Mouse (Mus musculus) MEL (cell line): Measurements from ENCODE around the gene 4930507D05Rik. TPM values are rescaled to one million over a fixed set of nuclear protein-coding genes. Genes with fewer than 3 reads are reported as not detected.

Experiments used
- DNase-seq: peaks from one replicate; pipeline ENCODE4 v3.0.0; 2011; ENCODE audit warnings: low read depth, low spot score
- H3K27ac ChIP-seq: 2 replicates; pipeline ENCODE4 v1.5.1; 2012; ENCODE audit warnings: low read depth, mild to moderate bottlenecking, control low read depth, low read length, moderate library complexity; ENCODE audit not compliant: control insufficient read depth
- H3K27me3 ChIP-seq, 2 experiments: fragments of 150-350 bp in 1 of 2; sonication (generic) in 1 of 2; 2 replicates each; pipeline ENCODE4 v1.6.1; 2012; ENCODE audit warnings: low read length in 2 of 2, mild to moderate bottlenecking in 2 of 2, improper control_type of control experiment in 1 of 2, moderate library complexity in 1 of 2; ENCODE audit not compliant: insufficient read depth in 2 of 2, control insufficient read depth in 1 of 2
- H3K36me3 ChIP-seq, 2 experiments: 2 replicates each; pipeline ENCODE4 v1.6.1; 2012 to 2014; ENCODE audit warnings: low read length in 2 of 2, improper control_type of control experiment in 1 of 2, inconsistent platforms in 1 of 2, mild to moderate bottlenecking in 1 of 2; ENCODE audit not compliant: insufficient read depth in 2 of 2, control insufficient read depth in 1 of 2
- H3K4me1 ChIP-seq, 2 experiments: fragments of 150-350 bp in 1 of 2; sonication (generic) in 1 of 2; 2 replicates each; pipeline ENCODE4 v1.6.1; 2012; ENCODE audit warnings: low read length in 2 of 2, improper control_type of control experiment in 1 of 2, mild to moderate bottlenecking in 1 of 2; ENCODE audit not compliant: insufficient read depth in 2 of 2, control insufficient read depth in 1 of 2
- H3K4me3 ChIP-seq, 2 experiments: fragments of 150-350 bp in 1 of 2; sonication (generic) in 1 of 2; 2 replicates each; pipeline ENCODE4 v1.5.1; 2012; ENCODE audit warnings: low read depth in 2 of 2, low read length in 2 of 2, mild to moderate bottlenecking in 2 of 2, moderate library complexity in 2 of 2, control low read depth in 1 of 2, improper control_type of control experiment in 1 of 2; ENCODE audit not compliant: control insufficient read depth in 1 of 2, insufficient read depth in 1 of 2
- H3K79me2 ChIP-seq: 2 replicates; pipeline ENCODE4 v1.6.1; 2012; ENCODE audit warnings: mild to moderate bottlenecking, low read length, moderate library complexity; ENCODE audit not compliant: control insufficient read depth, poor library complexity, insufficient read depth
- H3K9ac ChIP-seq: 2 replicates; pipeline ENCODE4 v1.6.1; 2012; ENCODE audit warnings: low read depth, mild to moderate bottlenecking, control low read depth, low read length, moderate library complexity; ENCODE audit not compliant: control insufficient read depth, poor library complexity, severe bottlenecking
- H3K9me3 ChIP-seq: fragments of 150-350 bp; sonication (generic); replicated peaks from 2 replicates; pipeline ENCODE4 v1.6.1; 2012; ENCODE audit warnings: mild to moderate bottlenecking, low read length, improper control_type of control experiment, moderate library complexity; ENCODE audit not compliant: insufficient read depth
- BHLHE40 ChIP-seq: IDR thresholded peaks from 2 replicates; pipeline ENCODE4 v1.6.1; 2012; ENCODE audit warnings: low read depth, mild to moderate bottlenecking, inconsistent platforms, low read length, improper control_type of control experiment, borderline replicate concordance
- CHD1 ChIP-seq: IDR thresholded peaks from 2 replicates; pipeline ENCODE4 v1.6.1; 2012; ENCODE audit warnings: low read depth, mild to moderate bottlenecking, inconsistent platforms, low read length, improper control_type of control experiment
- CHD2 ChIP-seq: IDR thresholded peaks from 2 replicates; pipeline ENCODE4 v1.6.1; 2011; ENCODE audit warnings: low read length, improper control_type of control experiment
- CTCF ChIP-seq, 3 experiments: IDR thresholded peaks in 2 of 3; conservative IDR thresholded peaks in 1 of 3; 2 replicates each; pipeline ENCODE4 v1.5.1; 2011 to 2012; ENCODE audit warnings: low read length in 3 of 3, low read depth in 2 of 3, mild to moderate bottlenecking in 2 of 3, improper control_type of control experiment in 1 of 3, inconsistent platforms in 1 of 3, mixed read lengths in 1 of 3, moderate library complexity in 1 of 3; ENCODE audit not compliant: control insufficient read depth in 1 of 3, insufficient read depth in 1 of 3, poor library complexity in 1 of 3, severe bottlenecking in 1 of 3
- ELF1 ChIP-seq: IDR thresholded peaks from 2 replicates; pipeline ENCODE4 v1.6.1; 2014; ENCODE audit warnings: low read depth, mild to moderate bottlenecking, inconsistent platforms, low read length, improper control_type of control experiment, moderate library complexity
- EP300 ChIP-seq, 2 experiments: IDR thresholded peaks; 2 replicates each; pipeline ENCODE4 v1.6.1; 2011; ENCODE audit warnings: improper control_type of control experiment in 2 of 2, low read length in 2 of 2, low read depth in 1 of 2, mild to moderate bottlenecking in 1 of 2
- ETS1 ChIP-seq: IDR thresholded peaks from 2 replicates; pipeline ENCODE4 v1.6.1; 2012; ENCODE audit warnings: low read depth, mild to moderate bottlenecking, inconsistent platforms, low read length, improper control_type of control experiment, moderate library complexity
- GABPA ChIP-seq: IDR thresholded peaks from 2 replicates; pipeline ENCODE4 v1.6.1; 2012; ENCODE audit warnings: low read depth, mild to moderate bottlenecking, inconsistent platforms, low read length, improper control_type of control experiment, moderate library complexity
- GATA1 ChIP-seq: IDR thresholded peaks from 2 replicates; pipeline ENCODE4 v1.6.1; 2011; ENCODE audit warnings: low read depth, low read length, improper control_type of control experiment
- HCFC1 ChIP-seq: IDR thresholded peaks from 2 replicates; pipeline ENCODE4 v1.6.1; 2012; ENCODE audit warnings: low read depth, mild to moderate bottlenecking, inconsistent platforms, low read length, improper control_type of control experiment, moderate library complexity
- KAT2A ChIP-seq: conservative IDR thresholded peaks from 2 replicates; pipeline ENCODE4 v1.6.1; 2012; ENCODE audit warnings: low read depth, low read length, improper control_type of control experiment, inconsistent platforms
- MAFK ChIP-seq: IDR thresholded peaks from 2 replicates; pipeline ENCODE4 v1.6.1; 2011; ENCODE audit warnings: low read depth, mild to moderate bottlenecking, low read length, improper control_type of control experiment, borderline replicate concordance
- MAX ChIP-seq: IDR thresholded peaks from 2 replicates; pipeline ENCODE4 v1.6.1; 2011; ENCODE audit warnings: low read length, improper control_type of control experiment
- MAZ ChIP-seq: IDR thresholded peaks from 2 replicates; pipeline ENCODE4 v1.6.1; 2012; ENCODE audit warnings: low read depth, mild to moderate bottlenecking, inconsistent platforms, low read length, improper control_type of control experiment
- MEF2A ChIP-seq: IDR thresholded peaks from 2 replicates; pipeline ENCODE4 v1.6.1; 2014; ENCODE audit warnings: low read depth, mild to moderate bottlenecking, inconsistent platforms, low read length, improper control_type of control experiment; ENCODE audit not compliant: poor library complexity, insufficient replicate concordance, severe bottlenecking; ENCODE audit errors: extremely low read depth
- MXI1 ChIP-seq: IDR thresholded peaks from 2 replicates; pipeline ENCODE4 v1.6.1; 2011; ENCODE audit warnings: mild to moderate bottlenecking, low read depth, low read length, improper control_type of control experiment
- MYC ChIP-seq: IDR thresholded peaks from 2 replicates; pipeline ENCODE4 v1.6.1; 2011; ENCODE audit warnings: low read depth, mild to moderate bottlenecking, low read length, improper control_type of control experiment, moderate library complexity
- NELFE ChIP-seq: IDR thresholded peaks from 2 replicates; pipeline ENCODE4 v1.6.1; 2011; ENCODE audit warnings: low read depth, low read length, improper control_type of control experiment
- NRF1 ChIP-seq: IDR thresholded peaks from 2 replicates; pipeline ENCODE4 v1.6.1; 2014; ENCODE audit warnings: low read depth, mild to moderate bottlenecking, inconsistent platforms, low read length, improper control_type of control experiment, moderate library complexity; ENCODE audit not compliant: poor library complexity, insufficient read depth, severe bottlenecking
- POLR2A ChIP-seq, 2 experiments: IDR thresholded peaks; 2 replicates each; pipeline ENCODE4 v1.6.1; 2011 to 2012; ENCODE audit warnings: low read length in 2 of 2, mild to moderate bottlenecking in 2 of 2, control low read depth in 1 of 2, improper control_type of control experiment in 1 of 2, low read depth in 1 of 2, moderate library complexity in 1 of 2; ENCODE audit not compliant: control insufficient read depth in 1 of 2, insufficient read depth in 1 of 2, poor library complexity in 1 of 2
- POLR2AphosphoS2 ChIP-seq: IDR thresholded peaks from 2 replicates; pipeline ENCODE4 v1.6.1; 2011; ENCODE audit warnings: low read length, improper control_type of control experiment
- POLR2AphosphoS5 ChIP-seq: IDR thresholded peaks from 2 replicates; pipeline ENCODE4 v1.6.1; 2012; ENCODE audit warnings: low read depth, borderline replicate concordance, mild to moderate bottlenecking, inconsistent platforms, low read length, moderate library complexity, mixed read lengths
- RAD21 ChIP-seq: IDR thresholded peaks from 2 replicates; pipeline ENCODE4 v1.6.1; 2011; ENCODE audit warnings: mild to moderate bottlenecking, low read depth, low read length, improper control_type of control experiment
- RCOR1 ChIP-seq: IDR thresholded peaks from 2 replicates; pipeline ENCODE4 v1.6.1; 2012; ENCODE audit warnings: low read depth, mild to moderate bottlenecking, inconsistent platforms, low read length, improper control_type of control experiment
- SIN3A ChIP-seq: IDR thresholded peaks from 2 replicates; pipeline ENCODE4 v1.6.1; 2012; ENCODE audit warnings: low read length, improper control_type of control experiment, inconsistent platforms
- SMC3 ChIP-seq: IDR thresholded peaks from 2 replicates; pipeline ENCODE4 v1.6.1; 2011; ENCODE audit warnings: low read depth, low read length, improper control_type of control experiment
- TAL1 ChIP-seq: IDR thresholded peaks from 2 replicates; pipeline ENCODE4 v1.6.1; 2012; ENCODE audit warnings: mild to moderate bottlenecking, inconsistent platforms, low read length, moderate library complexity, mixed read lengths
- TBP ChIP-seq: IDR thresholded peaks from 2 replicates; pipeline ENCODE4 v1.8.0; 2011; ENCODE audit warnings: low read depth, low read length, improper control_type of control experiment
- TCF12 ChIP-seq: IDR thresholded peaks from 2 replicates; pipeline ENCODE4 v1.6.1; 2014; ENCODE audit warnings: low read depth, mild to moderate bottlenecking, inconsistent platforms, low read length, improper control_type of control experiment, moderate library complexity
- UBTF ChIP-seq: IDR thresholded peaks from 2 replicates; pipeline ENCODE4 v1.6.1; 2012; ENCODE audit warnings: low read depth, mild to moderate bottlenecking, inconsistent platforms, low read length, improper control_type of control experiment, moderate library complexity, borderline replicate concordance; ENCODE audit not compliant: insufficient read depth
- USF1 ChIP-seq: IDR thresholded peaks from 2 replicates; pipeline ENCODE4 v1.6.1; 2014; ENCODE audit warnings: low read depth, mild to moderate bottlenecking, inconsistent platforms, low read length, improper control_type of control experiment, moderate library complexity
- USF2 ChIP-seq, 2 experiments: IDR thresholded peaks; 2 replicates each; pipeline ENCODE4 v1.6.1; 2011 to 2012; ENCODE audit warnings: improper control_type of control experiment in 2 of 2, low read length in 2 of 2, borderline replicate concordance in 1 of 2, inconsistent platforms in 1 of 2, low read depth in 1 of 2, mild to moderate bottlenecking in 1 of 2; ENCODE audit not compliant: insufficient read depth in 1 of 2
- ZKSCAN1 ChIP-seq: IDR thresholded peaks from 2 replicates; pipeline ENCODE4 v1.6.1; 2012; ENCODE audit warnings: low read depth, mild to moderate bottlenecking, inconsistent platforms, low read length, improper control_type of control experiment, moderate library complexity
- ZMIZ1 ChIP-seq: IDR thresholded peaks from 2 replicates; pipeline ENCODE4 v1.6.1; 2012; ENCODE audit warnings: low read depth, mild to moderate bottlenecking, inconsistent platforms, low read length, improper control_type of control experiment, moderate library complexity
- ZNF384 ChIP-seq: IDR thresholded peaks from 2 replicates; pipeline ENCODE4 v1.6.1; 2012; ENCODE audit warnings: low read depth, mild to moderate bottlenecking, inconsistent platforms, low read length, improper control_type of control experiment
- polyA plus RNA-seq, 2 experiments: library from polyadenylated mRNA; stranded (reverse) in 1 of 2; unstranded in 1 of 2; fragments of >175 nt in 1 of 2; fragments of >200 nt in 1 of 2; gene quantifications; 2 replicates each; pipeline versions ENCODE4 v1.2.1 to v1.2.4; 2012; ENCODE audit warnings: low replicate concordance in 2 of 2, low read depth in 1 of 2; ENCODE audit not compliant: insufficient read length in 2 of 2, insufficient read depth in 1 of 2, missing spikeins in 1 of 2
- total RNA-seq: library from RNA; depleted of rRNA; stranded (reverse); fragments of 300-350 nt; gene quantifications from 2 replicates; pipeline ENCODE4 v1.2.3, GENCODE M21; 2012

Gene 4930507D05Rik
- total and polyA plus RNA-seq, 3 experiments = 0.33 to 0.58 TPM; not detected in 1

GRCm38 (mm10) chr10:62486618-62487415, 37.5 kb downstream of the 4930507D05Rik start, which contains the start of gene Vps26a:
Vps26a (minus strand) TSS chr10:62486805.
- DNase-seq = peak; percentile 98
- Histone ChIP-seq H3K27ac (peak within 1 kb of the TSS; percentile 81), H3K9me3 (no peaks in the 10 kb centered on the region), H3K79me2 (peaks cover 41% of the 10 kb centered on the region), H3K27me3 (no peaks in the 10 kb centered on the region), H3K4me1 (peaks cover 3 to 13% of the 10 kb centered on the region in 2 experiments; a peak in 2 of 4 replicates), H3K4me3 (peak within 1 kb of the TSS; percentile 94 to 95), H3K36me3 (peaks cover 0 to 24% of the 10 kb centered on the region in 2 experiments; a peak in 2 of 4 replicates), H3K9ac (peak within 1 kb of the TSS; percentile 74)
- TF ChIP-seq EP300 (IDR thresholded peaks at IDR 0.05; ENCODE audit: low read depth in 1 of 2, low read length in 2 of 2) = peak in 1 of 2 experiments; percentile 61; a peak in 2 of 4 replicates
- TF ChIP-seq CHD1 = no peak
- no peak for TF ChIP-seq MEF2A
- TF ChIP-seq ZNF384 = no peak
- TF ChIP-seq ZKSCAN1 = no peak
- no peak for TF ChIP-seq KAT2A
- TF ChIP-seq BHLHE40 = peak; percentile 96
- TF ChIP-seq HCFC1 = 0 out of 2 replicates have a peak, but pooled peaks have one; percentile 45
- peak; percentile 96 for TF ChIP-seq MAX
- TF ChIP-seq RAD21 = no peak
- peak; percentile 73 for TF ChIP-seq SIN3A
- TF ChIP-seq RCOR1 = no peak
- TF ChIP-seq MXI1 = peak; percentile 82
- peak; percentile 72; the same call in 1 of the 2 replicates for TF ChIP-seq MAZ
- peak; percentile 10; the same call in 1 of the 2 replicates for TF ChIP-seq NRF1
- peak; percentile 55 to 57; a peak in 3 of 4 replicates for TF ChIP-seq POLR2A (IDR thresholded peaks at IDR 0.05; ENCODE audit: control insufficient read depth in 1 of 2, insufficient read depth in 1 of 2, low read depth in 1 of 2, low read length in 2 of 2, poor library complexity in 1 of 2)
- no peak for TF ChIP-seq SMC3
- no peak for TF ChIP-seq UBTF
- TF ChIP-seq TCF12 = peak; percentile 28; the same call in 1 of the 2 replicates
- TF ChIP-seq CTCF (IDR thresholded peaks at IDR 0.05 in 2 of 3, conservative IDR thresholded peaks at IDR 0.05 in 1 of 3; ENCODE audit: control insufficient read depth in 1 of 3, insufficient read depth in 1 of 3, low read depth in 2 of 3, low read length in 3 of 3, poor library complexity in 1 of 3, severe bottlenecking in 1 of 3) = no peak
- no peak for TF ChIP-seq CHD2
- TF ChIP-seq TBP = 0 out of 2 replicates have a peak, but pooled peaks have one; percentile 16
- no peak for TF ChIP-seq TAL1
- TF ChIP-seq POLR2AphosphoS5 = no peak
- TF ChIP-seq GABPA = no peak
- TF ChIP-seq ELF1 = peak; percentile 67; the same call in 1 of the 2 replicates
- TF ChIP-seq ZMIZ1 = no peak
- no peak for TF ChIP-seq MYC
- peak; percentile 86 to 95 for TF ChIP-seq USF2 (IDR thresholded peaks at IDR 0.05; ENCODE audit: borderline replicate concordance in 1 of 2, insufficient read depth in 1 of 2, low read depth in 1 of 2, low read length in 2 of 2)
- no peak for TF ChIP-seq MAFK
- peak; percentile 96 for TF ChIP-seq USF1
- peak; percentile 18; the same call in 1 of the 2 replicates for TF ChIP-seq POLR2AphosphoS2
- peak; percentile 58 for TF ChIP-seq NELFE
- no peak for TF ChIP-seq GATA1
- TF ChIP-seq ETS1 = peak; percentile 37; the same call in 1 of the 2 replicates
